Mouse (Mus musculus) hindbrain, embryonic 15.5 days (tissue): ENCODE data around the gene Tenm4. TPM values are rescaled to one million over a fixed set of nuclear protein-coding genes. Genes with fewer than 3 reads are reported as not detected.

ENCODE experiments used
- ATAC-seq: fragments of 200-750 bp; cut with Nextera tagmentation; 2 replicates; pipeline ENCODE4 v1.8.0; 2017; ENCODE audit warnings: low read depth, moderate number of reproducible peaks, moderate TSS enrichment; ENCODE audit not compliant: low FRiP score
- H3K27ac ChIP-seq: fragments of 300-500 bp; sonication (generic); replicated peaks from 2 replicates; pipeline ENCODE4 v1.5.1; 2015; ENCODE audit warnings: mild to moderate bottlenecking, inconsistent platforms
- H3K27me3 ChIP-seq: fragments of 300-500 bp; sonication (generic); 2 replicates; pipeline ENCODE4 v1.6.1; 2015; ENCODE audit warnings: control low read depth, inconsistent platforms
- H3K36me3 ChIP-seq: fragments of 300-500 bp; sonication (generic); 2 replicates; pipeline ENCODE4 v1.6.1; 2015; ENCODE audit warnings: control low read depth, inconsistent platforms
- H3K4me1 ChIP-seq: fragments of 300-500 bp; sonication (generic); replicated peaks from 2 replicates; pipeline ENCODE4 v1.6.1; 2015; ENCODE audit warnings: control low read depth, inconsistent platforms
- H3K4me2 ChIP-seq: fragments of 300-500 bp; sonication (generic); 2 replicates; pipeline ENCODE4 v1.6.1; 2015; ENCODE audit warnings: moderate library complexity, mild to moderate bottlenecking, inconsistent platforms
- H3K4me3 ChIP-seq: fragments of 300-500 bp; sonication (generic); 2 replicates; pipeline ENCODE4 v1.5.1; 2015; ENCODE audit warnings: mild to moderate bottlenecking, inconsistent platforms
- H3K9ac ChIP-seq: fragments of 300-500 bp; sonication (generic); 2 replicates; pipeline ENCODE4 v1.6.1; 2015; ENCODE audit warnings: inconsistent platforms
- H3K9me3 ChIP-seq: fragments of 300-500 bp; sonication (generic); 2 replicates; pipeline ENCODE4 v1.6.1; 2016; ENCODE audit warnings: control low read depth, inconsistent platforms
- WGBS: fragments of 180-500 bp; shearing (Covaris S2); methylation state at CpG from one replicate; pipeline ENCODE4 v1.1.7; 2015; 5-methylcytosine and 5-hydroxymethylcytosine counted together
- polyA plus RNA-seq: library from polyadenylated mRNA; unstranded; fragments of >200 nt; fragmentation: Nextera tagmentation; extraction: Ambion mirVana; gene quantifications from 2 replicates; pipeline ENCODE4 v1.2.1, GENCODE M21; 2015

The Tenm4 gene
- polyA plus RNA-seq, 1 experiment from 2014 or later, result 39.0 TPM

DNA sequence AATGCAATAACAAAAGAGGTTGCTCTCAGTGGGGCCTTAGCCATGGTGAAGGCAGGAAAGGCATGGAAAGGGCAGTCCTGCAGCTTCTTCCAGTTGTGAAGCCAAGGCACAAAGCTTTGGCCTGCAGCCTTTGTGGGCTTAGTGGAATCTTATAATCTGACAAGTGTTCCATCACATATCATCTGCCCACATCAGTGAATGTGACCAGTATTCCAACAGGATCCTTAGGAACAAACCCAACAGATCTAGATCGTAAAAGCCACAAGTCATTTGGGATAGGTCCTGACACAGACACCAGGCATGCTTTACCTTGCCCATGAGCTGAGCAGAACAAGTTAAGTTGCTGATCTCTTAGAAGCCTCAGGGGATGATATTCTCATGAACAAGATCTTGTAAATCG is 262.3 kb downstream of the Tenm4 start:
- no peak for ATAC-seq
- whole genome bisulfite sequencing, result 99% methylated on average over 2 of the region's 2 CpGs
- H3K27me3 ChIP-seq, result no peaks in the 10 kb centered on the region
- H3K9me3 ChIP-seq, result no peaks in the 10 kb centered on the region
- no peak overlapping the region for H3K4me3 ChIP-seq
- no peak overlapping the region for H3K4me2 ChIP-seq
- no peaks in the 10 kb centered on the region for H3K4me1 ChIP-seq
- H3K9ac ChIP-seq, result no peak overlapping the region
- H3K36me3 ChIP-seq, result no peaks in the 10 kb centered on the region
- no peak overlapping the region for H3K27ac ChIP-seq

DNA sequence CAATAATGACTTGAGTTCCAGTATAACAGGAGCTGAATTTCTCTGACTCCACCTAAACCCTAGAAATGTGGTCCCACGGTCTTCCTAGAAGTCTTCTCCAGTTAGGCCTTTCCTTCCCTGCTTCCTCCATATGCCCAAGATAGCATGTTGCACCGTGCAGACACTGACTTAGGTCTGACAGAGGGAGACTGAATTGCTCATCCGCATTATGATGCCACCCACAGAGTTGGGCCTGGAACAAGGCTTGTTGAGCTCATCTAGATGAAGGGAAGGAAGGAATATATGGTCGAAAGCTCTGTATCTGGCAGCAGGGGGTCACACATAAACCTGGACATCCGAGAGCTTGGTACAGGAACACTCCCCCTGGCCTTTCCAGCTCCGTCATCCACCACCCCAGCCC is 267.3 kb downstream of the Tenm4 start:
- Histone ChIP-seq H3K36me3 (no peaks in the 10 kb centered on the region), H3K9me3 (no peaks in the 10 kb centered on the region)

DNA sequence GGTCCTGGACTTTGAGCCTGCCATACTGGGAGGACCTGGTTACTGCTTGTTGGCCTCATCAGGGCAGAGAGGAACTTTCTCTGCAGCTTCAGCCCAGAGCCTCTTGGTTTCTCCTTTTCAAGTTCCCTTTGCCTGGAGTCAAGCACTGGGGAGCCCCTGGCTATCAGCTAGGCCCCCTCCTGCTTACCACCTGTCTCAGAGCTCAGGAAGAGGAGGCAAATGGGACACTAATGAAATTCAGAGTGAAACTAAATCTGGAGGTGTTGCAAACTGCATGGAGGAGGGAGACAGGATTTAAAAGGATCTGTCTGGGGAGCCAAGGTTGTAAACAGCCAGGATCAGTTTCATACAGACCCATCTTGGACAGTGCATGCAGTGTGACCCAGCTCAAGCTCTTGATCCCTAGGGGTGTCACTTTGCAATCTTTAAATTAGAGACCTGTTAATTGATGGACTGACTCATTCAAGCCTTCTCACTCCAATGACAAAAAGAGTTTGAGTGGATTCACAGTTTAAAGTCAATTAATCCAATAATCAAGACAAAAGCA is 269.2 kb downstream of the Tenm4 start:
- Histone ChIP-seq H3K36me3 (no peaks in the 10 kb centered on the region), H3K9ac (no peak overlapping the region), H3K9me3 (no peaks in the 10 kb centered on the region), H3K4me3 (no peak overlapping the region), H3K4me1 (no peaks in the 10 kb centered on the region), H3K27ac (no peak overlapping the region), H3K27me3 (no peaks in the 10 kb centered on the region), H3K4me2 (no peak overlapping the region)
- no peak for ATAC-seq

More for the DNA sequence above, 267.3 kb downstream of the Tenm4 start:
- Histone ChIP-seq H3K4me3 (no peak overlapping the region), H3K27ac (no peak overlapping the region), H3K9ac (no peak overlapping the region), H3K4me1 (no peaks in the 10 kb centered on the region), H3K27me3 (no peaks in the 10 kb centered on the region), H3K4me2 (no peak overlapping the region)
- WGBS, result 84% methylated on average over 6 of the region's 6 CpGs
- no peak for ATAC-seq

DNA sequence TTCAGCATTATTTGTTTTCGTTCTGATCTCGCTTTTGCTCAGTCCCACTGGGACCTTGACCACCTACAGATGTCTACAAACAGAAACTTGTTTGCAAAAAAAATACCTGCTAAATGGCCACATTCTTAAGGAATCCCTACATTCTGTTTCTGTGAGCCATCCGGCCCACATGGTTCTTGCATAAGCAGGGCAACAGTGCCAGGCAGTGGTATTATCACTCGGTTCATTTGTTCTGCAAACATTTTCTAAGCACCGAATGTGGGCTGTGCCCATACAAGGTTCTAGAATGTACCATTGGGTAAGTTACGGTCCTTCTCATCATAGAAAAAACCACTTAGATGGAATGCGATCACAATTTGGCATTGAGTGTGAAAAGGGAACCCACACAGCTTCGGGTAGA is 274.7 kb downstream of the Tenm4 start:
- H3K27ac ChIP-seq, result no peak overlapping the region
- H3K9ac ChIP-seq, result no peak overlapping the region
- H3K4me2 ChIP-seq, result no peak overlapping the region
- 90% methylated on average over 8 of the region's 8 CpGs for WGBS
- H3K4me3 ChIP-seq, result no peak overlapping the region
- no peak for ATAC-seq
- H3K9me3 ChIP-seq, result no peaks in the 10 kb centered on the region
- H3K4me1 ChIP-seq, result no peaks in the 10 kb centered on the region
- H3K27me3 ChIP-seq, result no peaks in the 10 kb centered on the region
- H3K36me3 ChIP-seq, result no peaks in the 10 kb centered on the region

DNA sequence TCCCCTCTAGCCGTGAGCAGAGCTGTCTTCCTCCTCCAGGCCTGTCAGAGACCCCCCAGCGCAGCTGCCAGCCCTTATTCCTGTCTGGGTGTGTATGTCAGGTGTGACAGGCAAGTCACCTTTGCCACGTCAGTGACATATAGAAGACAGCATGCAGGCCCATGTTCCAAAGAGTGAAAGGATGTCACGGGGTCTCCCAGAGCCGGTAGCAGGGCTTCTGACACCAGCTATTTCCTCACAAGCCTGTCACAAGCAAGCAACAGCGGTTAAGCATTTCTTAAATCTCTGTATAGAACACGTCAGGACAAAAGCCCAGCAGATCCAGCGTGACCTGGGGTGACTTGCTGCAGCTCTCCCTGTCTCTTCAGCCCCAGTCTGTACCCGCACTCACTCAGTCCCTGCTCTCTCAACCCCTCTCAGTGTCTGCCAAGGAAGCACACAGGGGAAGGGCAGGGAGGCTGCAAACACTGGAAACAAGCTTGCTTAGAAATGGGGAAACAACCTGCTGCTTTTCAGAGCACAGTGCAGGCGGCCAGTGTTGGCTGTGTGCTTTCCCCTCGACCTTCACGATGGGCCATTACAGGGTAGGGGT is 276.9 kb downstream of the Tenm4 start:
- no peaks in the 10 kb centered on the region for H3K36me3 ChIP-seq
- no peak overlapping the region for H3K4me3 ChIP-seq
- no peak for ATAC-seq
- no peak overlapping the region for H3K9ac ChIP-seq
- H3K27me3 ChIP-seq, result no peaks in the 10 kb centered on the region
- no peaks in the 10 kb centered on the region for H3K4me1 ChIP-seq
- no peaks in the 10 kb centered on the region for H3K9me3 ChIP-seq
- H3K4me2 ChIP-seq, result no peak overlapping the region
- no peak overlapping the region for H3K27ac ChIP-seq
- 61% methylated on average over 12 of the region's 12 CpGs for WGBS

DNA sequence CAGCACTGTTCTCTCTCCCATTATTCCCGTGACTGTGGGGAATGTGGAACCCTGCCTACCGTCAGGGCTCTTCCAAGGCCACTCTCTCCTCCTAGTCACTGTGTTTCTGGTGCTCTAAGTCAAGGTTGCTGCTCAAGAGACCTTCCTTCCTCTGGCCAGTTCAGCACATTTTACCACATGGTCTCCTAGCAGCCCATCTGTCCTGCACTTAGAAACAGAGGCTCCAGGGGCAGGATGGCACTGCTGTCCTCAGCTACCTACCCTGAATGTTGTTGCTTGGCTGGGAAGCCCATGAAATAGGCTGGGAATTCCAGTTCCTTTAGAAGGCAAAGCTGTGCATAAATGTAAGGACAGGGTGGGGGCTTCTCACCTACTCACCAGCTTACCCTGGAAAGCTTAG is 284.9 kb downstream of the Tenm4 start:
- Histone ChIP-seq H3K4me2 (no peak overlapping the region), H3K9me3 (no peaks in the 10 kb centered on the region), H3K9ac (no peak overlapping the region), H3K4me3 (no peak overlapping the region), H3K27me3 (no peaks in the 10 kb centered on the region), H3K4me1 (0 out of 2 replicates have a peak, but pooled peaks cover 3% of the 10 kb centered on the region), H3K27ac (no peak overlapping the region), H3K36me3 (no peaks in the 10 kb centered on the region)
- 72% methylated on average over 2 of the region's 2 CpGs for WGBS
- no peak for ATAC-seq

DNA sequence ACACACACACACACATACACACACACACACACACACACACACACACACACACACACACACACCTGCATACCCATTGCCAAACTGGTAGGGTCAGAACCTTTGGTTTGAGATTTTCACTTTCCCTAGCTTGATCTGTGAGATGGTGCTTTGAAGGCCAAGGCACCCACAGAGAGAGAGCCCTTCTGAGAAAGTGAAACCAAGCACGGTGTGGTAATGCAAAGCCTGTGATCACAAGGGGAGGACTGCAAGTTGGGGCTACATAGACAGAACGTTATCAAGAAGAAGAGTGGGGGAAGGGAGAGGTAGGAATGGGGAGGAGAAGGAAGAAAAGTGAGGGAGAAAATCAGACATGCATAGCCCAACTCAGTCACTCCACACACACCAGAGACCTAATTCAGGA is 285.6 kb downstream of the Tenm4 start:
- 65% methylated on average over 2 of the region's 2 CpGs for WGBS

DNA sequence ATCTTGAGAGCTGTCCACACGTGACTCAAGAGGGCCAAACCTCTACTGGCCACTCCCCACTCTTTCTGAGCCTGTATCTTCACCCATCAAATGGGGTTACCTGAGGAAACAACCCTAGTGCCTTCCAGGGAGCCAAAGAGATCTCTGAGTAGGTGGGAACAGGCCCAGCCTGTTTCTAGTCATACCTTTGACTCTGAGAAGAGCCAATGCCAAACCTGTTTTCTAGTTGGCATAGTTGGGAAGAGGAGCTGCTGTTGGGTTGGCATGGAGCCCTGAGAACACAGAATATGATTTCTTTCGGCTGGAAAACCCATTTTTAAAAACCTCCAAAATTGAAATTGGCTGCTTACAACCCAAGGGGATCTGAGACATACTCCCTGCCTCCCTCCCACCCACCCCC is 286.8 kb downstream of the Tenm4 start:
- no peak overlapping the region for H3K4me3 ChIP-seq
- 0 out of 2 replicates have a peak, but pooled peaks cover 3% of the 10 kb centered on the region for H3K4me1 ChIP-seq
- no peak overlapping the region for H3K9ac ChIP-seq
- H3K4me2 ChIP-seq, result no peak overlapping the region
- H3K36me3 ChIP-seq, result no peaks in the 10 kb centered on the region
- H3K9me3 ChIP-seq, result no peaks in the 10 kb centered on the region
- H3K27ac ChIP-seq, result no peak overlapping the region
- no peaks in the 10 kb centered on the region for H3K27me3 ChIP-seq
- 88% methylated on average over 2 of the region's 2 CpGs for WGBS
- no peak for ATAC-seq

More for the DNA sequence above, 285.6 kb downstream of the Tenm4 start:
- Histone ChIP-seq H3K9ac (no peak overlapping the region), H3K4me1 (0 out of 2 replicates have a peak, but pooled peaks cover 3% of the 10 kb centered on the region), H3K4me2 (no peak overlapping the region), H3K27ac (no peak overlapping the region), H3K27me3 (no peaks in the 10 kb centered on the region), H3K36me3 (no peaks in the 10 kb centered on the region), H3K9me3 (no peaks in the 10 kb centered on the region), H3K4me3 (no peak overlapping the region)
- no peak for ATAC-seq

DNA sequence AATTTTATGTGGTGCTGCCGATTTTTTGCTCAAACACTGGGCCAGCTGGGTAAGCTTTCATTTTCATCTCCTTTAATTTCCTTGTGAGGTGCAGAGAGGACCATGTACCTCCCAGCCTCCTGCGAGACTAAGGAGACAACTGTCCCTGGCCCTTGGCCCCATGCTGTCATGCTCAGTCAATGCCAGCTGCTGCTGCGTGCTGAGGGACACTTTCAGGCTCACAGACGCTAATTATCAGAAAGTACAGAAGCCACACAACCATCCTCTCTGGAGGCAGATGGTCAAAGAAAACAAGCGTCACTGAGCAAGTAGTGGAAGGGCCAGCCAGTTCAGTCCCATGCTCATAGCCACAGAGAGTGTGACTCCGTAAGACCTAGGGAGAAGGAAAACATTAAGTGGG is 287.9 kb downstream of the Tenm4 start:
- Histone ChIP-seq H3K36me3 (no peaks in the 10 kb centered on the region), H3K27ac (no peak overlapping the region), H3K4me3 (no peak overlapping the region), H3K4me1 (0 out of 2 replicates have a peak, but pooled peaks cover 3% of the 10 kb centered on the region), H3K4me2 (no peak overlapping the region), H3K9me3 (no peaks in the 10 kb centered on the region), H3K27me3 (no peaks in the 10 kb centered on the region), H3K9ac (no peak overlapping the region)
- ATAC-seq, result no peak
- 53% methylated on average over 6 of the region's 6 CpGs for WGBS

DNA sequence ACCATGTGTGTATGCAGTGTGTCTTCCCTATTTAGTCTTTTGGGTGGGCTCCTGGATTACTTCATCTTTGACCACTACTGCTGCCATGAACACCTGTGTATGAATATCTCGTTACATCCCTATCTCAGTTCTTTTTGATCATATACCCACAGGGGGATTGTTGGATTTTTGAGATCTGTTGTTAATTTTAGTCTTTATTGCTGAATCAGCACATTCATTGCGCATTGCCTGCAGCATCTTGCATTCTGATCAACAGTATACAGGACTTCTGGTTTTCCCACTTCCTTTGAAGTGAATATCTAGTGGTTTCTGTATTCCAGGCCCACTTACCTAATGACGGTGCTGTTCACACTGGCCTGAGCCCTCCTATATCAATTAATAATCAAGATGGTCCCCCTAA is 295.7 kb downstream of the Tenm4 start:
- ATAC-seq, result no peak
- Histone ChIP-seq H3K27me3 (no peaks in the 10 kb centered on the region), H3K4me1 (no peaks in the 10 kb centered on the region), H3K4me3 (no peak overlapping the region), H3K9me3 (no peaks in the 10 kb centered on the region), H3K36me3 (no peaks in the 10 kb centered on the region), H3K9ac (no peak overlapping the region), H3K27ac (no peak overlapping the region), H3K4me2 (no peak overlapping the region)
- WGBS, result 87% methylated on average over 3 of the region's 3 CpGs

DNA sequence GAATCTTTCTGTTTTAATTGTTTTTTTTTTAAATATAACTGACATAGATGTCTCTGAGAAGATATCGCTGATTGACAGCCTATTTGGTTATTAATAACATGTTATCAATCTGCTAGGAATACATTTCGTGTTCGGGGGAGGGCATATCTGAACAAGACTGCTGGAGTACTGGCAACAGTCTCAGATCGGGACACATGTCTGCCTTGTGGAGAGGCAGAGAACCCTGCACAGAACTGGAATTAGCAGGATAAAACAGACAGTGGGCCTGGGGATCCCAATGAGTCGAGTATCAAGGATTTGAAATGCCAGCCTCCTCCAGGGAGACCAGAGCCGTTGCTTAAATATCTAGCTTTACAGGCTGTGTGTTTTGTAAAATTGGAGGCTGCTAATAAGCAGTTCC is 299.8 kb downstream of the Tenm4 start:
- no peaks in the 10 kb centered on the region for H3K9me3 ChIP-seq
- H3K27ac ChIP-seq, result no peak overlapping the region
- H3K4me3 ChIP-seq, result no peak overlapping the region
- no peak overlapping the region for H3K4me2 ChIP-seq
- H3K36me3 ChIP-seq, result no peaks in the 10 kb centered on the region
- no peak overlapping the region for H3K9ac ChIP-seq
- H3K27me3 ChIP-seq, result no peaks in the 10 kb centered on the region
- peaks cover 7% of the 10 kb centered on the region; the same call in 1 of the 2 replicates for H3K4me1 ChIP-seq
- 73% methylated on average over 6 of the region's 6 CpGs for WGBS
- ATAC-seq, result no peak

DNA sequence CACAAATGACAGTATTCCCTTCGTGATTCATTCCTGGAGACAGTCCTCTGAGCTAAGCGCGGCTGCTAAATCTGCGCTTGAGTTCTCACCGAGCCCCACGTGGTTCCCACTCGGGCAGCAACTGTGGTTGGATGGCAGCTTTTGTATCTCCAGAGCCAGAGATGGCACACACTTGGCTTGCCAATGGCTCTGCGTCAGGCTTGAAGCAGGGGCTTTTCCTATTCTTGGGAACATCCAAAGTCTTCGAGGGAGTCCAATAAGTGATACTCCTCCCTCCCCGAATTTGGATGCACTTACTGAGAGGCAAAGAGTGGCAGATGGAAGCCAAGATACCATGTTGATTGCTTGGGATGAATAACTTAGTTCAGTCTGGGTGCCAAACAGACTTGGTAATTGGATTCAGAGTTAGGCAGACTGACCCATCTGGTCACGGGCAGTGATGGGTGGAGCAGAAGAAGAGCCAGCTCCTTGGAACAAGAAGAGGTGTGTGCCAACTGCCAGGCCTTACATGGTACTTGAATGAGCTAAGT is 303.6 kb downstream of the Tenm4 start:
- Histone ChIP-seq H3K4me2 (0 out of 2 replicates have a peak overlapping the region, but pooled peaks have one; percentile 4), H3K27ac (no peak overlapping the region), H3K9ac (no peak overlapping the region), H3K27me3 (no peaks in the 10 kb centered on the region), H3K9me3 (no peaks in the 10 kb centered on the region), H3K36me3 (no peaks in the 10 kb centered on the region), H3K4me1 (peaks cover 10% of the 10 kb centered on the region; the same call in 1 of the 2 replicates), H3K4me3 (no peak overlapping the region)
- ATAC-seq, result peak; percentile 78
- 63% methylated on average over 11 of the region's 11 CpGs for WGBS
